12 mouse cellular contexts compared by ENCODE assay signal in the genomic region with DNA sequence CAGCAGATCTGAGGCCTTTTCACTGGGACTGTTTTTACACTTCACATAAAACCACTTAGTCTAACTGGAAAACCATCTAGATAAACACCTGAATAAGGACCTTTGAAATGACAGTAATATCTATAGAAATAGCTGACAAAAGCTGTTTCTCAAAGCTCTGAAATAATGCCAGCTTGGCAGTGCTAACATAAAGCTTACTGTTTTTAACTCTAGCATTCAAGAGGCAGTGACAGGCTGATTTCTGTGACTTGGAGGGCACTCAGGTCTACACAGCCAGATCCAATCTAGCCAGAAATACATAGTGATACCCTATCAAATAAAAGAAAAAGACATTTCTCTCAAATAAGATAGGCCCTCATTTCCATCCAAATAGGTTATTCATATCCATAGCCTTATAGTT. TPM values are rescaled to one million over a fixed set of nuclear protein-coding genes. Genes with fewer than 3 reads are reported as not detected.
DNase-seq lines count a peak whose midpoint lies in the region; ATAC-seq and TF ChIP-seq lines count a peak whose summit lies in the region.
"Had no signal": no experiment of that assay in that cellular context is flagged by ENCODE, and none has a peak within 500 bp of the region (broad histone marks: within the 10 kb centered on the region; RNA-seq: fewer than 3 reads in every experiment).

No protein-coding gene starts in this region.

- ATAC-seq in heart, embryonic 14.5 days (ENCODE audit: insufficient number of reproducible peaks, insufficient read depth, low FRiP score, low read depth) = no peak
- ATAC-seq in hindbrain, embryonic 12.5 days (ENCODE audit: low FRiP score) = no peak
- ATAC-seq in midbrain, embryonic 13.5 days = no peak
- ATAC-seq in activated CD4-positive, CD25-positive, alpha-beta regulatory T cell, adult 4 months = no peak

- H3K9ac ChIP-seq in heart, embryonic 14.5 days (ENCODE audit: low read length) = peak overlapping the region; percentile 91
- no peak overlapping the region for H3K9ac ChIP-seq in heart, adult 2 months (ENCODE audit: low read depth, low read length)
- H3K9ac ChIP-seq in hindbrain, embryonic 12.5 days = peak overlapping the region; percentile 33
- H3K9ac ChIP-seq in midbrain, embryonic 13.5 days (replicated peaks) = peak overlapping the region; percentile 90

- 0 out of 4 replicates have a peak overlapping the region, but pooled peaks of 1 of the 2 experiments have one; percentile 9 for H3K27ac ChIP-seq in heart, embryonic 14.5 days (replicated peaks in 1 of 2; ENCODE audit: control insufficient read depth in 1 of 2, insufficient read depth in 1 of 2, low read depth in 2 of 2, low read length in 2 of 2)
- H3K27ac ChIP-seq in heart, adult 2 months = no peak overlapping the region
- no peak overlapping the region for H3K27ac ChIP-seq in hindbrain, embryonic 12.5 days
- peak overlapping the region; percentile 39; the same call in 1 of the 2 replicates for H3K27ac ChIP-seq in midbrain, embryonic 13.5 days

- peak overlapping the region; percentile 85 for H3K4me2 ChIP-seq in heart, embryonic 14.5 days (ENCODE audit: low read length)
- peak overlapping the region; percentile 55 for H3K4me2 ChIP-seq in hindbrain, embryonic 12.5 days (replicated peaks)
- H3K4me2 ChIP-seq in midbrain, embryonic 13.5 days (replicated peaks) = peak overlapping the region; percentile 73

- H3K27me3 ChIP-seq in heart, embryonic 14.5 days (ENCODE audit: control insufficient read depth, insufficient read depth, low read length) = no peaks in the 10 kb centered on the region
- H3K27me3 ChIP-seq in heart, adult 2 months (ENCODE audit: control insufficient read depth, insufficient read depth, low read length) = no peaks in the 10 kb centered on the region
- no peaks in the 10 kb centered on the region for H3K27me3 ChIP-seq in hindbrain, embryonic 12.5 days
- H3K27me3 ChIP-seq in midbrain, embryonic 13.5 days = no peaks in the 10 kb centered on the region

- no peak for DNase-seq in heart, adult 2 months
- peak; percentile 58 for DNase-seq in brain, adult 2 months (ENCODE audit: low read depth, low spot score)
- no peak for DNase-seq in natural killer cell, adult 2 months (ENCODE audit: low spot score in 2 of 2)
- no peak for DNase-seq in yolk sac, embryonic 10.5 days (ENCODE audit: low spot score)
- DNase-seq: cerebellum, adult 11-12 months; kidney, postnatal 36 days; left cerebral cortex, postnatal 4 days; right cerebral cortex, postnatal 4 days had no signal

- peak overlapping the region in 1 of 2 experiments; percentile 84; a peak in 2 of 4 replicates for H3K4me3 ChIP-seq in heart, embryonic 14.5 days (ENCODE audit: control insufficient read depth in 1 of 2, insufficient read depth in 1 of 2, low read depth in 1 of 2, low read length in 2 of 2)
- no peak overlapping the region for H3K4me3 ChIP-seq in heart, adult 2 months
- H3K4me3 ChIP-seq in hindbrain, embryonic 12.5 days = peak overlapping the region; percentile 78
- H3K4me3 ChIP-seq in midbrain, embryonic 13.5 days (replicated peaks) = peak overlapping the region; percentile 80

- H3K4me1 ChIP-seq in heart, embryonic 14.5 days (ENCODE audit: control insufficient read depth in 2 of 2, insufficient read depth in 2 of 2, low read length in 2 of 2) = peaks cover 0 to 25% of the 10 kb centered on the region in 2 experiments; a peak in 3 of 4 replicates
- no peaks in the 10 kb centered on the region; the same call in none of the 2 replicates for H3K4me1 ChIP-seq in heart, adult 2 months (ENCODE audit: control insufficient read depth, insufficient read depth, low read length)
- H3K4me1 ChIP-seq in hindbrain, embryonic 12.5 days = peaks cover 26% of the 10 kb centered on the region
- peaks cover 43% of the 10 kb centered on the region for H3K4me1 ChIP-seq in midbrain, embryonic 13.5 days (replicated peaks)

- intact Hi-C loops in heart, adult 2 months (cut with DNase I) = loop anchor here (10.0 kb wide), 2 partner anchors 232 to 1798 kb away; partner anchors contain the start of gene Crls1

- H3K9me3 ChIP-seq in heart, embryonic 14.5 days (ENCODE audit: control insufficient read depth, low read length) = no peaks in the 10 kb centered on the region
- H3K9me3 ChIP-seq in hindbrain, embryonic 12.5 days (replicated peaks) = no peaks in the 10 kb centered on the region
- no peaks in the 10 kb centered on the region for H3K9me3 ChIP-seq in midbrain, embryonic 13.5 days

- no peak for TF ChIP-seq EP300 in heart, adult 2 months (IDR thresholded peaks at IDR 0.05; ENCODE audit: insufficient read depth, low read depth, low read length)

- no peak for TF ChIP-seq CTCF in heart, adult 2 months (IDR thresholded peaks at IDR 0.05)

- H3K79me2 ChIP-seq in heart, adult 2 months (replicated peaks; ENCODE audit: control insufficient read depth, insufficient read depth, low read length) = peaks cover 1% of the 10 kb centered on the region; the same call in 1 of the 2 replicates

- peaks cover 11% of the 10 kb centered on the region for H3K36me3 ChIP-seq in heart, embryonic 14.5 days (ENCODE audit: control insufficient read depth, insufficient read depth, low read length)
- H3K36me3 ChIP-seq in heart, adult 2 months (ENCODE audit: control insufficient read depth, insufficient read depth, low read length) = peaks cover 3% of the 10 kb centered on the region
- H3K36me3 ChIP-seq in hindbrain, embryonic 12.5 days = 0 out of 2 replicates have a peak, but pooled peaks cover 2% of the 10 kb centered on the region
- H3K36me3 ChIP-seq in midbrain, embryonic 13.5 days = peaks cover 7% of the 10 kb centered on the region

- TF ChIP-seq POLR2A in heart, adult 2 months (IDR thresholded peaks at IDR 0.05; ENCODE audit: insufficient read depth, low read depth, low read length) = no peak

RNA-seq across cellular contexts. Expression of gene Tmx4, which starts 1.6 kb away (rescaled TPM):
- 55.9 and 59.1 TPM in 2 replicates for polyA plus RNA-seq in heart, embryonic 14.5 days (2014; fragmentation: Nextera tagmentation; extraction: Ambion mirVana)
- 10 to 100 TPM; 48.1 to 53.1 TPM for total RNA-seq in heart, adult 2 months (2021)
- 13.7 and 24.2 TPM in 2 replicates for polyA plus RNA-seq in heart, adult 2 months (2012; rRNA removed)
- polyA plus RNA-seq in hindbrain, embryonic 12.5 days (2016; fragmentation: Nextera tagmentation; extraction: Ambion mirVana) = 74.0 and 80.3 TPM in 2 replicates
- 97.4 and 109 TPM in 2 replicates for polyA plus RNA-seq in midbrain, embryonic 13.5 days (2015; fragmentation: Nextera tagmentation; extraction: Ambion mirVana)
- 10 to 100 TPM; 12.4 to 15.6 TPM for polyA plus RNA-seq in activated CD4-positive, CD25-positive, alpha-beta regulatory T cell, adult 4 months (2017; shearing (Covaris generic))
